Mouse (Mus musculus): ENCODE measurements around the gene Spryd4. TPM values are rescaled to one million over a fixed set of nuclear protein-coding genes. Genes with fewer than 3 reads are reported as not detected.
"Not testable (repeated sequence)": the region's sequence is repeated elsewhere in the genome, so short reads cannot be mapped to it uniquely, and the experiment has no call there.

Gene Spryd4
- polyA plus RNA-seq, 1 experiment from 2014 or later = 16.8 TPM

DNA sequence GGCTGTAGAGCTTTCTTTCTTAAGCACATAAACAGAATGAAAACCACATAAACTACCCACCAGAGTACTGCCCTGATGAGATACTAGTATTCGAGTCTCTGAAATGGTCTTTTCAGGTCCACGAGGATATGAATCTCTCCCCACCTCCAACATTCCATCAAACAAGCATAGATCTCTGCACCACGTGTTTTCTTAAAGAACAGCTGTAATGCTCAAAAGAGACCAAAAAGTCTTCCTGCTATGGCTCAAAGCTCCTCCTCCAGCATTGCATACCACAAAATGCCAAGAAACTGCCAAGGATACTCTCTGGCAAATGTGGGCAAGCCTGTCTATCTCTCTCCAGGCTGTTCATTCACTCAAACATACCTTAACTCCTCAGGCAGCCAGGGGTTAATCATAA, 36.3 kb downstream of the Spryd4 start:
- Histone ChIP-seq H3K36me3 (ENCODE audit: control insufficient read depth, insufficient read depth, low read length) (no peaks in the 10 kb centered on the region), H3K9ac (replicated peaks; ENCODE audit: low read length) (peak overlapping the region; percentile 34; the same call in 1 of the 2 replicates), H3K4me3 (replicated peaks; ENCODE audit: low read depth, low read length) (peak overlapping the region; percentile 39), H3K4me1 (ENCODE audit: control insufficient read depth, insufficient read depth, low read length) (peaks cover 10% of the 10 kb centered on the region), H3K27ac (replicated peaks; ENCODE audit: low read depth, low read length) (no peak overlapping the region), H3K4me2 (ENCODE audit: low read length) (peak overlapping the region; percentile 58), H3K27me3 (ENCODE audit: control insufficient read depth, insufficient read depth, low read length) (no peaks in the 10 kb centered on the region), H3K9me3 (ENCODE audit: control insufficient read depth, low read length) (no peaks in the 10 kb centered on the region)
- 15% methylated on average over 3 of the region's 3 CpGs for WGBS
- no peak for DNase-seq
- ATAC-seq (ENCODE audit: low FRiP score, low TSS enrichment) = no peak

DNA sequence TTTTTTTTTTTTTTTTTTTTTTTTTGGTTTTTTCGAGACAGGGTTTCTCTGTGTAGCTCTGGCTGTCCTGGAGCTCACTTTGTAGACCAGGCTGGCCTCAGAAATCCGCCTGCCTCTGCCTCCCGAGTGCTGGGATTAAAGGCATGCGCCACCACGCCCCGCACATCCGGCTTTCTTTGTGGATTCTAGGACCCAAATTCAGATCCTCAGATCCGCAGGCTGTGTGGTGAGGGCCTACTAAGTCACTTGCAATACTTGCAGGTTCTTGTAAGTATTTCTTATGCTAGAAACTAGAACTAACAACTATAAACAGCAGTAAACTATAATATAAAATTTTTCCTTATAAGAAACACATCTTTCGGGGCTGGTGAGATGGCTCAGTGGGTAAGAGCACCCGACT, 40.3 kb downstream of the Spryd4 start:
- not testable (repeated sequence) for H3K27me3 ChIP-seq (ENCODE audit: control insufficient read depth, insufficient read depth, low read length); H3K4me2 ChIP-seq (ENCODE audit: low read length); H3K9me3 ChIP-seq (ENCODE audit: control insufficient read depth, low read length); H3K9ac ChIP-seq (replicated peaks; ENCODE audit: low read length); H3K4me3 ChIP-seq (replicated peaks; ENCODE audit: low read depth, low read length); H3K4me1 ChIP-seq (ENCODE audit: control insufficient read depth, insufficient read depth, low read length); H3K27ac ChIP-seq (replicated peaks; ENCODE audit: low read depth, low read length); H3K36me3 ChIP-seq (ENCODE audit: control insufficient read depth, insufficient read depth, low read length); DNase-seq; ATAC-seq (ENCODE audit: low FRiP score, low TSS enrichment)
- WGBS = 96% methylated on average over 10 of the region's 10 CpGs

DNA sequence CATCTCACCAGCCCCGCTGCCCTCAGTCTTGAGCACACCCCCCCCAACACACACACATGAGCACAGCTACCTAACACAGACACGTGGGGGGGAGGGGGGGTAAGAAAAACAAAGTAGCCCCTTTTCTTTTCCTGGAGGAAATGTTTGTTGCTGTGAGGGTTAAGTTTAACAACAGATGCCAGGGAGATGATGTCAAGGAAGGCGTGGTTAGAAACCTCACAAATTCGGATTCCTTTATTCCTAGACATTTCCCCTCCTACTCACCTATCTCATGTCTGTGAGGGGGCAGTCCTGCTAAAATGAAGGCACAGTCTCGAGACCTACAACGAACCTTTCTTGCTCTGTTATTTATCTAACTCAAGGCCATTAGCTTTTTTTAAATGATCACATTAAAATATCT, 44.5 kb downstream of the Spryd4 start:
- 68% methylated on average over 6 of the region's 6 CpGs for WGBS

DNA sequence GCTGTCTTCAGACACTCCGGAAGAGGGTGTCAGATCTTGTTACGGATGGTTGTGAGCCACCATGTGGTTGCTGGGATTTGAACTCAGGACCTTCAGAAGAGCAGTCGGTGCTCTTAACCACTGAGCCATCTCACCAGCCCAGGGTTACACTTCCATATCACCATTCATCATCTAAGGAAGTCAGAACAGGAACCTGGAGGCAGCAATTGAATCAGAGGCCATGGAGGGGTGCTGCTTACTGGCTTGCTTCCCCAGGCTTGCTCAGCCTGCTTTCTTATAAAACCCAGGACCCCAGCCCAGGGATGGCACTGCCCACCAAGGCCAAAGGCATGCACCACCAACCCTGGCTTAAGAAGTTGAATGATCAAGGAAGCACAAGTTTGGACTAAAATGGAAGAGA, 45.9 kb downstream of the Spryd4 start:
- 89% methylated on average over 2 of the region's 3 CpGs for WGBS
- H3K27me3 ChIP-seq (ENCODE audit: control insufficient read depth, insufficient read depth, low read length); H3K9me3 ChIP-seq (ENCODE audit: control insufficient read depth, low read length); H3K27ac ChIP-seq (replicated peaks; ENCODE audit: low read depth, low read length); H3K36me3 ChIP-seq (ENCODE audit: control insufficient read depth, insufficient read depth, low read length); DNase-seq; H3K4me3 ChIP-seq (replicated peaks; ENCODE audit: low read depth, low read length); H3K9ac ChIP-seq (replicated peaks; ENCODE audit: low read length); H3K4me1 ChIP-seq (ENCODE audit: control insufficient read depth, insufficient read depth, low read length); H3K4me2 ChIP-seq (ENCODE audit: low read length); ATAC-seq (ENCODE audit: low FRiP score, low TSS enrichment): not testable (repeated sequence)

More for the DNA sequence above, 44.5 kb downstream of the Spryd4 start:
- Histone ChIP-seq H3K9ac (replicated peaks; ENCODE audit: low read length) (no peak overlapping the region), H3K4me3 (replicated peaks; ENCODE audit: low read depth, low read length) (no peak overlapping the region), H3K4me2 (ENCODE audit: low read length) (no peak overlapping the region), H3K36me3 (ENCODE audit: control insufficient read depth, insufficient read depth, low read length) (no peaks in the 10 kb centered on the region), H3K4me1 (ENCODE audit: control insufficient read depth, insufficient read depth, low read length) (no peaks in the 10 kb centered on the region), H3K27me3 (ENCODE audit: control insufficient read depth, insufficient read depth, low read length) (no peaks in the 10 kb centered on the region), H3K9me3 (ENCODE audit: control insufficient read depth, low read length) (no peaks in the 10 kb centered on the region), H3K27ac (replicated peaks; ENCODE audit: low read depth, low read length) (no peak overlapping the region)
- ATAC-seq (ENCODE audit: low FRiP score, low TSS enrichment) = no peak
- DNase-seq = no peak

Other genes with a start within 250 kb of the Spryd4 start
- not detected in 2 replicates for gene Hsd17b6, start 204.2 kb downstream of the Spryd4 start, polyA plus RNA-seq (2014; fragmentation: Nextera tagmentation; extraction: Ambion mirVana)
- 41.1 and 42.7 TPM in 2 replicates for gene Prim1, start 196.6 kb downstream of the Spryd4 start, polyA plus RNA-seq (2014; fragmentation: Nextera tagmentation; extraction: Ambion mirVana)
- gene Naca, start 176.2 kb downstream of the Spryd4 start, polyA plus RNA-seq (2014; fragmentation: Nextera tagmentation; extraction: Ambion mirVana) = 627 and 634 TPM in 2 replicates
- gene Ptges3, start 152.9 kb downstream of the Spryd4 start, polyA plus RNA-seq (2014; fragmentation: Nextera tagmentation; extraction: Ambion mirVana) = 413 and 443 TPM in 2 replicates
- gene Atp5b, start 128.5 kb downstream of the Spryd4 start, polyA plus RNA-seq (2014; fragmentation: Nextera tagmentation; extraction: Ambion mirVana) = 1,898 and 2,035 TPM in 2 replicates
- gene Baz2a, start 120.2 kb downstream of the Spryd4 start, polyA plus RNA-seq (2014; fragmentation: Nextera tagmentation; extraction: Ambion mirVana) = 14.8 and 19.4 TPM in 2 replicates
- gene Rbms2, start 31.5 kb downstream of the Spryd4 start, polyA plus RNA-seq (2014; fragmentation: Nextera tagmentation; extraction: Ambion mirVana) = 5.0 and 7.1 TPM in 2 replicates
- 0.70 and 1.3 TPM in 2 replicates for gene Gls2, start 17.4 kb downstream of the Spryd4 start, polyA plus RNA-seq (2014; fragmentation: Nextera tagmentation; extraction: Ambion mirVana)
- 0.12 and 0.17 TPM in 2 replicates for gene Mip, start 14.0 kb upstream of the Spryd4 start, polyA plus RNA-seq (2014; fragmentation: Nextera tagmentation; extraction: Ambion mirVana)
- gene Timeless, start 20.3 kb upstream of the Spryd4 start, polyA plus RNA-seq (2014; fragmentation: Nextera tagmentation; extraction: Ambion mirVana) = 13.5 and 19.5 TPM in 2 replicates
- gene Apon, start 42.3 kb upstream of the Spryd4 start, polyA plus RNA-seq (2014; fragmentation: Nextera tagmentation; extraction: Ambion mirVana) = not detected in 2 replicates
- gene Apof, start 56.9 kb upstream of the Spryd4 start, polyA plus RNA-seq (2014; fragmentation: Nextera tagmentation; extraction: Ambion mirVana) = not detected in 2 replicates
- 12.2 and 23.0 TPM in 2 replicates for gene Stat2, start 58.8 kb upstream of the Spryd4 start, polyA plus RNA-seq (2014; fragmentation: Nextera tagmentation; extraction: Ambion mirVana)
- gene Il23a, start 86.9 kb upstream of the Spryd4 start, polyA plus RNA-seq (2014; fragmentation: Nextera tagmentation; extraction: Ambion mirVana) = 0.22 TPM in 1 of 2 replicates, not detected in the other
- 18.5 and 23.0 TPM in 2 replicates for gene Pan2, start 91.5 kb upstream of the Spryd4 start, polyA plus RNA-seq (2014; fragmentation: Nextera tagmentation; extraction: Ambion mirVana)
- 193 and 194 TPM in 2 replicates for gene Cnpy2, start 110.7 kb upstream of the Spryd4 start, polyA plus RNA-seq (2014; fragmentation: Nextera tagmentation; extraction: Ambion mirVana)
- 221 and 247 TPM in 2 replicates for gene Cs, start 125.9 kb upstream of the Spryd4 start, polyA plus RNA-seq (2014; fragmentation: Nextera tagmentation; extraction: Ambion mirVana)
- 50.5 and 53.0 TPM in 2 replicates for gene Coq10a, start 157.2 kb upstream of the Spryd4 start, polyA plus RNA-seq (2014; fragmentation: Nextera tagmentation; extraction: Ambion mirVana)
- gene Ankrd52, start 165.3 kb upstream of the Spryd4 start, polyA plus RNA-seq (2014; fragmentation: Nextera tagmentation; extraction: Ambion mirVana) = 13.3 and 14.1 TPM in 2 replicates
- not detected in 2 replicates for gene Slc39a5, start 189.4 kb upstream of the Spryd4 start, polyA plus RNA-seq (2014; fragmentation: Nextera tagmentation; extraction: Ambion mirVana)
- gene Nabp2, start 199.7 kb upstream of the Spryd4 start, polyA plus RNA-seq (2014; fragmentation: Nextera tagmentation; extraction: Ambion mirVana) = 142 and 144 TPM in 2 replicates
- 80.3 and 96.2 TPM in 2 replicates for gene Rnf41, start 199.8 kb upstream of the Spryd4 start, polyA plus RNA-seq (2014; fragmentation: Nextera tagmentation; extraction: Ambion mirVana)
- gene Smarcc2, start 247.4 kb upstream of the Spryd4 start, polyA plus RNA-seq (2014; fragmentation: Nextera tagmentation; extraction: Ambion mirVana) = 172 and 229 TPM in 2 replicates

All from midbrain, embryonic 14.5 days (tissue).